Mouse (Mus musculus): ENCODE results near the gene Kalrn.

DNA sequence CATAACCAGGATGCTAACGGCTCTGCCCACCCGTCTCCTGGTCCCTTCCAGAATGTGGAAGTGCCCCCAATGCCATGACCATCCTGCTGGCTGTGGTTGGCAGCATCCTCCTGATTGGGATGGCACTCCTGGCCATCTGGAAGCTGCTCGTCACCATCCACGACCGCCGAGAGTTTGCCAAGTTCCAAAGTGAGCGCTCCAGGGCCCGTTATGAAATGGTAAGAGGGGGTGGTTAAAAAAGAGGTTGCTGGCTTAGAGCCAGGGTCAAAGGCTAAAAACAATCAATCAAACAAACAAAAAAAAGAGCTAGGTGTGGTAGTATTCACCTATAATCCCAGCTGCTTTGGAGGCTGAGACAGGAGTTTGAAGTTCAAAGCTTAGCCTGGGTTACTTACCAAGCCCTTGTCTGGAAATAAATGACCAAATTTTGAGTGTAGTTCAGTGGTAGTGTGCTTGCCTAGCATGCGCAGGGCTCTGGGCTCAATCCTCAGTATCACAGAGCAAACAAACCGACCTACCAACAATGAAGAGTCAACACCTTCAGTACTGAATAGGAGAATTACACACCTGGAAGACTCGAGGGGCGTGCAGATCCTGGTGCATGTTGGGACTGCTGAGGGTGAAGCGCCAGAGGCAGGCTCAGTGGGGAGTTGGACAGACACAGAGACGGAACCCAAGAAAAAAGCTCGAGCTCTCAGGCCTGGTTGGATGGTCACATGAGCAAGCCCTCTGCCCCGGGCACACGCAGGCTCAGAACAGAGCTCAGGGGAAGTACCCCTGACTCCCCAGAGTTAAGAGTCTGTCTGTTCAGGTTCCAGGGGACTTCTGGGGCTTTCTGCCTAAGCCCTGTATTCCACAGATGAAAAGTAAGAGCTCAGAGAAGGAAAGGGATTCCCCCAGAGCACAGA lies 625.4 kb downstream of the Kalrn start:
- TF ChIP-seq GATA1 (IDR thresholded peaks at IDR 0.05; ENCODE audit: low read length) = no peak
- TF ChIP-seq TAL1 (IDR thresholded peaks at IDR 0.05; ENCODE audit: low read length) = no peak
